Mouse (Mus musculus) heart, adult 9 months (tissue): ENCODE measurements at regions not wholly inside any gene's neighbourhood (a gene's known extent, or its start where the extent isn't known, plus 50 kb on each side); places are given as distances from the start of the nearest gene placed in this dataset.

Experiments
- DNase-seq, 2 experiments: peaks; one replicate each; pipeline ENCODE4 v3.0.0; 2022; ENCODE audit warnings: low spot score in 2 of 2

- DNase-seq: no peak
Measured at GRCm38 (mm10) chr6:95058017-95058416, 59.0 kb upstream of the Kbtbd8 start.

- no peak for DNase-seq
Measured at GRCm38 (mm10) chr6:95056222-95056621, 60.8 kb upstream of the Kbtbd8 start.

GRCm38 (mm10) chr6:95053717-95054382, 63.2 kb upstream of the Kbtbd8 start:
- DNase-seq: no peak

GRCm38 (mm10) chr6:95041351-95041750, 75.7 kb upstream of the Kbtbd8 start:
- DNase-seq: peak; percentile 3 to 17

- no peak for DNase-seq
Measured at GRCm38 (mm10) chr6:95024239-95024638, 92.8 kb upstream of the Kbtbd8 start.

- DNase-seq: no peak
Measured at GRCm38 (mm10) chr6:95021724-95022123, 95.3 kb upstream of the Kbtbd8 start.

- DNase-seq: no peak
Measured at GRCm38 (mm10) chr6:95017911-95018310, 99.1 kb upstream of the Kbtbd8 start.

GRCm38 (mm10) chr6:95017484-95017883, 99.6 kb upstream of the Kbtbd8 start:
- DNase-seq: no peak

GRCm38 (mm10) chr6:95013096-95013495, 103.9 kb upstream of the Kbtbd8 start:
- DNase-seq: no peak

GRCm38 (mm10) chr6:95006485-95006884, 110.6 kb upstream of the Kbtbd8 start:
- no peak for DNase-seq

- DNase-seq: no peak
Measured at GRCm38 (mm10) chr6:95003716-95004115, 113.3 kb upstream of the Kbtbd8 start.

GRCm38 (mm10) chr6:94999562-94999961, 117.5 kb upstream of the Kbtbd8 start:
- no peak for DNase-seq

GRCm38 (mm10) chr6:94999002-94999401, 118.0 kb upstream of the Kbtbd8 start:
- DNase-seq: peak in 1 of 2 experiments; percentile 4

- DNase-seq: no peak
Measured at GRCm38 (mm10) chr6:94998371-94998770, 118.7 kb upstream of the Kbtbd8 start.

- no peak for DNase-seq
Measured at GRCm38 (mm10) chr6:94994376-94994775, 122.7 kb upstream of the Kbtbd8 start.

- no peak for DNase-seq
Measured at GRCm38 (mm10) chr6:94987427-94987826, 129.6 kb upstream of the Kbtbd8 start.

GRCm38 (mm10) chr6:94986346-94986745, 130.7 kb upstream of the Kbtbd8 start:
- peak in 1 of 2 experiments; percentile 31 for DNase-seq

- DNase-seq: no peak
Measured at GRCm38 (mm10) chr6:94984411-94984895, 132.6 kb upstream of the Kbtbd8 start.

- no peak for DNase-seq
Measured at GRCm38 (mm10) chr6:94968683-94969082, 148.4 kb upstream of the Kbtbd8 start.

- DNase-seq: peak; percentile 8 to 10
Measured at GRCm38 (mm10) chr6:94966962-94967361, 150.1 kb upstream of the Kbtbd8 start.

- no peak for DNase-seq
Measured at GRCm38 (mm10) chr6:94963204-94963603, 153.8 kb upstream of the Kbtbd8 start.

GRCm38 (mm10) chr6:94962411-94963087, 154.5 kb upstream of the Kbtbd8 start:
- no peak for DNase-seq

- DNase-seq: no peak
Measured at GRCm38 (mm10) chr6:94961821-94962220, 155.2 kb upstream of the Kbtbd8 start.
